Mouse (Mus musculus): ENCODE results near the gene Castor2. TPM values are rescaled to one million over a fixed set of nuclear protein-coding genes. Genes with fewer than 3 reads are reported as not detected.

Gene Castor2
- polyA plus RNA-seq, 1 experiment: 0.01 TPM

GRCm38 (mm10) chr5:134141236-134141635 is 41.7 kb downstream of the Castor2 start:
- TF ChIP-seq GATA1 (IDR thresholded peaks at IDR 0.05; ENCODE audit: low read length): no peak
- TF ChIP-seq TAL1 (IDR thresholded peaks at IDR 0.05; ENCODE audit: low read length): no peak
- Histone ChIP-seq H3K27me3 (ENCODE audit: control insufficient read depth) (no peaks in the 10 kb centered on the region), H3K9me3 (ENCODE audit: control insufficient read depth, low read length) (peaks cover 7% of the 10 kb centered on the region), H3K4me3 (replicated peaks) (no peak overlapping the region), H3K4me1 (ENCODE audit: control insufficient read depth) (peaks cover 4% of the 10 kb centered on the region; the same call in 1 of the 2 replicates), H3K36me3 (ENCODE audit: control insufficient read depth) (no peaks in the 10 kb centered on the region)

- H3K4me1 ChIP-seq (ENCODE audit: control insufficient read depth): peaks cover 4% of the 10 kb centered on the region; the same call in 1 of the 2 replicates
- no peaks in the 10 kb centered on the region for H3K27me3 ChIP-seq (ENCODE audit: control insufficient read depth)
- H3K9me3 ChIP-seq (ENCODE audit: control insufficient read depth, low read length): peaks cover 7% of the 10 kb centered on the region
- TF ChIP-seq GATA1 (IDR thresholded peaks at IDR 0.05; ENCODE audit: low read length) (no peak), TAL1 (IDR thresholded peaks at IDR 0.05; ENCODE audit: low read length) (no peak)
- peak overlapping the region; percentile 19 for H3K4me3 ChIP-seq (replicated peaks)
- H3K36me3 ChIP-seq (ENCODE audit: control insufficient read depth): peaks cover 2% of the 10 kb centered on the region
Observed at GRCm38 (mm10) chr5:134142381-134142780, 42.9 kb downstream of the Castor2 start.

GRCm38 (mm10) chr5:134144986-134145385 is 45.5 kb downstream of the Castor2 start:
- H3K27me3 ChIP-seq (ENCODE audit: control insufficient read depth): no peaks in the 10 kb centered on the region
- H3K4me3 ChIP-seq (replicated peaks): no peak overlapping the region
- peaks cover 7% of the 10 kb centered on the region for H3K9me3 ChIP-seq (ENCODE audit: control insufficient read depth, low read length)
- no peak for TF ChIP-seq GATA1 (IDR thresholded peaks at IDR 0.05; ENCODE audit: low read length)
- no peak for TF ChIP-seq TAL1 (IDR thresholded peaks at IDR 0.05; ENCODE audit: low read length)
- peaks cover 26% of the 10 kb centered on the region for H3K36me3 ChIP-seq (ENCODE audit: control insufficient read depth)
- H3K4me1 ChIP-seq (ENCODE audit: control insufficient read depth): peaks cover 4% of the 10 kb centered on the region; the same call in 1 of the 2 replicates

- H3K36me3 ChIP-seq (ENCODE audit: control insufficient read depth): peaks cover 45% of the 10 kb centered on the region
- no peaks in the 10 kb centered on the region for H3K27me3 ChIP-seq (ENCODE audit: control insufficient read depth)
- H3K9me3 ChIP-seq (ENCODE audit: control insufficient read depth, low read length): peaks cover 7% of the 10 kb centered on the region
- peaks cover 4% of the 10 kb centered on the region; the same call in 1 of the 2 replicates for H3K4me1 ChIP-seq (ENCODE audit: control insufficient read depth)
- no peak overlapping the region for H3K4me3 ChIP-seq (replicated peaks)
- TF ChIP-seq GATA1 (IDR thresholded peaks at IDR 0.05; ENCODE audit: low read length) (no peak), TAL1 (IDR thresholded peaks at IDR 0.05; ENCODE audit: low read length) (no peak)
Observed at GRCm38 (mm10) chr5:134147194-134147753, 47.8 kb downstream of the Castor2 start.

- no peak overlapping the region for H3K4me3 ChIP-seq (replicated peaks)
- H3K9me3 ChIP-seq (ENCODE audit: control insufficient read depth, low read length): peaks cover 7% of the 10 kb centered on the region
- H3K4me1 ChIP-seq (ENCODE audit: control insufficient read depth): no peaks in the 10 kb centered on the region
- no peaks in the 10 kb centered on the region for H3K27me3 ChIP-seq (ENCODE audit: control insufficient read depth)
- peaks cover 51% of the 10 kb centered on the region for H3K36me3 ChIP-seq (ENCODE audit: control insufficient read depth)
- TF ChIP-seq TAL1 (IDR thresholded peaks at IDR 0.05; ENCODE audit: low read length) (no peak), GATA1 (IDR thresholded peaks at IDR 0.05; ENCODE audit: low read length) (no peak)
Observed at GRCm38 (mm10) chr5:134148153-134148552, 48.6 kb downstream of the Castor2 start.

GRCm38 (mm10) chr5:134151895-134152294 is 52.4 kb downstream of the Castor2 start:
- no peaks in the 10 kb centered on the region for H3K4me1 ChIP-seq (ENCODE audit: control insufficient read depth)
- H3K4me3 ChIP-seq (replicated peaks): no peak overlapping the region
- H3K36me3 ChIP-seq (ENCODE audit: control insufficient read depth): peaks cover 77% of the 10 kb centered on the region
- TF ChIP-seq GATA1 (IDR thresholded peaks at IDR 0.05; ENCODE audit: low read length) (no peak), TAL1 (IDR thresholded peaks at IDR 0.05; ENCODE audit: low read length) (no peak)
- H3K27me3 ChIP-seq (ENCODE audit: control insufficient read depth): no peaks in the 10 kb centered on the region
- H3K9me3 ChIP-seq (ENCODE audit: control insufficient read depth, low read length): no peaks in the 10 kb centered on the region

- H3K36me3 ChIP-seq (ENCODE audit: control insufficient read depth): peaks cover 77% of the 10 kb centered on the region
- no peaks in the 10 kb centered on the region for H3K4me1 ChIP-seq (ENCODE audit: control insufficient read depth)
- TF ChIP-seq GATA1 (IDR thresholded peaks at IDR 0.05; ENCODE audit: low read length): no peak
- no peak for TF ChIP-seq TAL1 (IDR thresholded peaks at IDR 0.05; ENCODE audit: low read length)
- no peak overlapping the region for H3K4me3 ChIP-seq (replicated peaks)
- no peaks in the 10 kb centered on the region for H3K9me3 ChIP-seq (ENCODE audit: control insufficient read depth, low read length)
- no peaks in the 10 kb centered on the region for H3K27me3 ChIP-seq (ENCODE audit: control insufficient read depth)
Observed at GRCm38 (mm10) chr5:134155916-134156466, 56.5 kb downstream of the Castor2 start.

GRCm38 (mm10) chr5:134164688-134165087 is 65.2 kb downstream of the Castor2 start:
- Histone ChIP-seq H3K4me3 (replicated peaks) (no peak overlapping the region), H3K4me1 (ENCODE audit: control insufficient read depth) (no peaks in the 10 kb centered on the region), H3K9me3 (ENCODE audit: control insufficient read depth, low read length) (no peaks in the 10 kb centered on the region), H3K27me3 (ENCODE audit: control insufficient read depth) (no peaks in the 10 kb centered on the region), H3K36me3 (ENCODE audit: control insufficient read depth) (peaks cover 69% of the 10 kb centered on the region)
- TF ChIP-seq GATA1 (IDR thresholded peaks at IDR 0.05; ENCODE audit: low read length) (no peak), TAL1 (IDR thresholded peaks at IDR 0.05; ENCODE audit: low read length) (no peak)

GRCm38 (mm10) chr5:134166642-134167041 is 67.1 kb downstream of the Castor2 start:
- no peak overlapping the region for H3K4me3 ChIP-seq (replicated peaks)
- H3K27me3 ChIP-seq (ENCODE audit: control insufficient read depth): no peaks in the 10 kb centered on the region
- H3K9me3 ChIP-seq (ENCODE audit: control insufficient read depth, low read length): no peaks in the 10 kb centered on the region
- H3K4me1 ChIP-seq (ENCODE audit: control insufficient read depth): no peaks in the 10 kb centered on the region
- H3K36me3 ChIP-seq (ENCODE audit: control insufficient read depth): peaks cover 70% of the 10 kb centered on the region
- no peak for TF ChIP-seq TAL1 (IDR thresholded peaks at IDR 0.05; ENCODE audit: low read length)

Measured in erythroblast, embryonic 14.5 days (primary cell).